9 mouse cellular contexts compared by ENCODE assay signal in genomic region chr14:51983855-51984246, GRCm38 (mm10). TPM values are rescaled to one million over a fixed set of nuclear protein-coding genes. Genes with fewer than 3 reads are reported as not detected.
A peak's percentile ranks its signal among the peaks of the same experiment; 100 is the strongest.
DNase-seq lines count a peak whose midpoint lies in the region; ATAC-seq and TF ChIP-seq lines count a peak whose summit lies in the region.
"Had no signal": no experiment of that assay in that cellular context is flagged by ENCODE, and none has a peak within 500 bp of the region (broad histone marks: within the 10 kb centered on the region; RNA-seq: fewer than 3 reads in every experiment).

No protein-coding gene starts in this region.

- H3K27ac ChIP-seq in heart, embryonic 15.5 days = peak overlapping the region; percentile 93
- H3K27ac ChIP-seq in MEL (ENCODE audit: control insufficient read depth, low read depth, low read length) = peak overlapping the region; percentile 88
- H3K27ac ChIP-seq in hindbrain, embryonic 13.5 days = peak overlapping the region; percentile 91
- peak overlapping the region; percentile 87; the same call in 1 of the 2 replicates for H3K27ac ChIP-seq in midbrain, embryonic 12.5 days (replicated peaks)

- DNase-seq in heart, adult 18-20 months = no peak
- peak; percentile 78 for DNase-seq in MEL (ENCODE audit: low read depth, low spot score)
- DNase-seq in gastrocnemius, postnatal 14 days = no peak
- DNase-seq in layer of hippocampus, adult 11-12 months (ENCODE audit: low spot score) = no peak

- H3K9ac ChIP-seq in heart, embryonic 15.5 days = peak overlapping the region; percentile 85
- H3K9ac ChIP-seq in MEL (ENCODE audit: control insufficient read depth, low read depth, low read length, poor library complexity, severe bottlenecking) = peak overlapping the region; percentile 84
- H3K9ac ChIP-seq in hindbrain, embryonic 13.5 days = peak overlapping the region; percentile 88
- H3K9ac ChIP-seq in midbrain, embryonic 12.5 days (replicated peaks) = peak overlapping the region; percentile 79

- no peak for TF ChIP-seq RAD21 in MEL (IDR thresholded peaks at IDR 0.05; ENCODE audit: low read depth, low read length)

- peak overlapping the region; percentile 93 for H3K4me2 ChIP-seq in heart, embryonic 15.5 days
- H3K4me2 ChIP-seq in hindbrain, embryonic 13.5 days = peak overlapping the region; percentile 95
- peak overlapping the region; percentile 96 for H3K4me2 ChIP-seq in midbrain, embryonic 12.5 days (replicated peaks)

- intact Hi-C loops in gastrocnemius, postnatal 14 days (cut with DNase I; ENCODE audit: low total_unique reads) = loop anchor here (10.0 kb wide), 1 partner anchor 49 kb away; no protein-coding TSS in a partner anchor

- peaks cover 9% of the 10 kb centered on the region for H3K36me3 ChIP-seq in heart, embryonic 15.5 days
- H3K36me3 ChIP-seq in MEL (ENCODE audit: control insufficient read depth in 1 of 2, insufficient read depth in 2 of 2, low read length in 2 of 2) = peaks cover 0 to 16% of the 10 kb centered on the region in 2 experiments; a peak in 2 of 4 replicates
- H3K36me3 ChIP-seq in hindbrain, embryonic 13.5 days = peaks cover 19% of the 10 kb centered on the region
- peaks cover 11% of the 10 kb centered on the region for H3K36me3 ChIP-seq in midbrain, embryonic 12.5 days

- H3K9me3 ChIP-seq in heart, embryonic 15.5 days (replicated peaks) = no peaks in the 10 kb centered on the region
- H3K9me3 ChIP-seq in MEL (replicated peaks; ENCODE audit: insufficient read depth, low read length) = no peaks in the 10 kb centered on the region
- no peaks in the 10 kb centered on the region for H3K9me3 ChIP-seq in hindbrain, embryonic 13.5 days
- no peaks in the 10 kb centered on the region for H3K9me3 ChIP-seq in midbrain, embryonic 12.5 days

- ATAC-seq in heart, embryonic 15.5 days (replicated peaks; ENCODE audit: insufficient number of reproducible peaks, insufficient read depth, low FRiP score, low read depth) = no peak
- ATAC-seq in hindbrain, embryonic 13.5 days (ENCODE audit: low FRiP score) = no peak
- ATAC-seq in midbrain, embryonic 12.5 days (ENCODE audit: low FRiP score, low read depth) = no peak
- no peak for ATAC-seq in CD4-positive, CD25-positive, alpha-beta regulatory T cell, adult 4 months

- H3K4me1 ChIP-seq in heart, embryonic 15.5 days (replicated peaks) = peaks cover 33% of the 10 kb centered on the region
- peaks cover 2 to 11% of the 10 kb centered on the region in 2 experiments; a peak in 3 of 4 replicates for H3K4me1 ChIP-seq in MEL (ENCODE audit: control insufficient read depth in 1 of 2, insufficient read depth in 2 of 2, low read length in 2 of 2)
- peaks cover 36% of the 10 kb centered on the region for H3K4me1 ChIP-seq in hindbrain, embryonic 13.5 days (replicated peaks)
- peaks cover 35% of the 10 kb centered on the region for H3K4me1 ChIP-seq in midbrain, embryonic 12.5 days

- WGBS in heart, embryonic 15.5 days = 16% methylated on average over 10 of the region's 10 CpGs
- WGBS in hindbrain, embryonic 13.5 days = 10% methylated on average over 10 of the region's 10 CpGs
- 4% methylated on average over 10 of the region's 10 CpGs for WGBS in midbrain, embryonic 12.5 days

- TF ChIP-seq EP300 in MEL (IDR thresholded peaks at IDR 0.05; ENCODE audit: low read depth in 1 of 2, low read length in 2 of 2) = peak; percentile 57 to 71; a peak in 3 of 4 replicates

- peak overlapping the region; percentile 86 for H3K4me3 ChIP-seq in heart, embryonic 15.5 days
- peak overlapping the region; percentile 65 to 82 for H3K4me3 ChIP-seq in MEL (ENCODE audit: control insufficient read depth in 1 of 2, insufficient read depth in 1 of 2, low read depth in 2 of 2, low read length in 2 of 2)
- peak overlapping the region; percentile 76 for H3K4me3 ChIP-seq in hindbrain, embryonic 13.5 days
- peak overlapping the region; percentile 65 for H3K4me3 ChIP-seq in midbrain, embryonic 12.5 days

- TF ChIP-seq CTCF in MEL (IDR thresholded peaks at IDR 0.05 in 2 of 3, conservative IDR thresholded peaks at IDR 0.05 in 1 of 3; ENCODE audit: control insufficient read depth in 1 of 3, insufficient read depth in 1 of 3, low read depth in 2 of 3, low read length in 3 of 3, poor library complexity in 1 of 3, severe bottlenecking in 1 of 3) = no peak

- H3K27me3 ChIP-seq in heart, embryonic 15.5 days = no peaks in the 10 kb centered on the region
- H3K27me3 ChIP-seq in MEL (ENCODE audit: control insufficient read depth in 1 of 2, insufficient read depth in 2 of 2, low read length in 2 of 2) = peaks cover 0 to 3% of the 10 kb centered on the region in 2 experiments; a peak in 3 of 4 replicates
- no peaks in the 10 kb centered on the region for H3K27me3 ChIP-seq in hindbrain, embryonic 13.5 days
- H3K27me3 ChIP-seq in midbrain, embryonic 12.5 days = no peaks in the 10 kb centered on the region
- H3K27me3 ChIP-seq: Patski had no signal

- TF ChIP-seq POLR2A in MEL (IDR thresholded peaks at IDR 0.05; ENCODE audit: control insufficient read depth in 1 of 2, insufficient read depth in 1 of 2, low read depth in 1 of 2, low read length in 2 of 2, poor library complexity in 1 of 2) = no peak

- no peaks in the 10 kb centered on the region; the same call in 1 of the 2 replicates for H3K79me2 ChIP-seq in MEL (ENCODE audit: control insufficient read depth, insufficient read depth, low read length, poor library complexity)

TF ChIP-seq in MEL, 35 proteins besides CTCF, POLR2A, EP300 and RAD21 (continues in another document):
- TF ChIP-seq HCFC1 (IDR thresholded peaks at IDR 0.05; ENCODE audit: low read depth, low read length) = no peak
- TF ChIP-seq NELFE (IDR thresholded peaks at IDR 0.05; ENCODE audit: low read depth, low read length) = no peak; the same call in 1 of the 2 replicates
- TF ChIP-seq TBP (IDR thresholded peaks at IDR 0.05; ENCODE audit: low read depth, low read length) = no peak
- peak; percentile 37; the same call in 1 of the 2 replicates for TF ChIP-seq RCOR1 (IDR thresholded peaks at IDR 0.05; ENCODE audit: low read depth, low read length)
- TF ChIP-seq POLR2AphosphoS5 (IDR thresholded peaks at IDR 0.05; ENCODE audit: borderline replicate concordance, low read depth, low read length) = no peak
- TF ChIP-seq ZMIZ1 (IDR thresholded peaks at IDR 0.05; ENCODE audit: low read depth, low read length) = no peak
- TF ChIP-seq MAZ (IDR thresholded peaks at IDR 0.05; ENCODE audit: low read depth, low read length) = no peak
- TF ChIP-seq KAT2A (conservative IDR thresholded peaks at IDR 0.05; ENCODE audit: low read depth, low read length) = no peak
- TF ChIP-seq MEF2A (IDR thresholded peaks at IDR 0.05; ENCODE audit: extremely low read depth, insufficient replicate concordance, low read depth, low read length, poor library complexity, severe bottlenecking) = no peak
- no peak for TF ChIP-seq USF2 (IDR thresholded peaks at IDR 0.05; ENCODE audit: borderline replicate concordance in 1 of 2, insufficient read depth in 1 of 2, low read depth in 1 of 2, low read length in 2 of 2)

RNA-seq across cellular contexts. Expression of gene Arhgef40, which starts 0.7 kb away (rescaled TPM):
- polyA plus RNA-seq in heart, embryonic 15.5 days (2015; fragmentation: Nextera tagmentation; extraction: Ambion mirVana) = 51.8 and 69.2 TPM in 2 replicates
- total RNA-seq in heart, adult 18-20 months (2021) = 10 to 100 TPM; 24.1 to 25.2 TPM
- total RNA-seq in MEL (2012; rRNA removed) = 6.4 and 9.9 TPM in 2 replicates
- 100 to 1,000 TPM in 1 of 2 experiments, 10 to 100 TPM in 1; 37.5 to 150 TPM for polyA plus RNA-seq in MEL (2012; ENCODE audit: insufficient read depth in 1 of 2, insufficient read length in 2 of 2, low read depth in 1 of 2, low replicate concordance in 2 of 2, missing spikeins in 1 of 2)
- polyA plus RNA-seq in hindbrain, embryonic 13.5 days (2015; fragmentation: Nextera tagmentation; extraction: Ambion mirVana) = 76.8 and 83.1 TPM in 2 replicates
- polyA plus RNA-seq in midbrain, embryonic 12.5 days (2016; fragmentation: Nextera tagmentation; extraction: Ambion mirVana) = 116 and 122 TPM in 2 replicates
- total RNA-seq in gastrocnemius, postnatal 14 days (2021) = 10 to 100 TPM; 24.2 to 32.0 TPM
- polyA plus RNA-seq in CD4-positive, CD25-positive, alpha-beta regulatory T cell, adult 4 months (2017; shearing (Covaris generic)) = under 1 TPM in 1 of 2 experiments, not detected in 1; 0.70 TPM

RNA-seq across cellular contexts. Expression of gene Tmem253, which starts 31.6 kb away (rescaled TPM):
- 0.60 and 0.68 TPM in 2 replicates for polyA plus RNA-seq in heart, embryonic 15.5 days (2015; fragmentation: Nextera tagmentation; extraction: Ambion mirVana)
- total RNA-seq in heart, adult 18-20 months (2021) = 1 to 10 TPM; 2.9 to 3.2 TPM
- 0.39 and 0.46 TPM in 2 replicates for total RNA-seq in MEL (2012; rRNA removed)
- polyA plus RNA-seq in MEL (2012; ENCODE audit: insufficient read depth in 1 of 2, insufficient read length in 2 of 2, low read depth in 1 of 2, low replicate concordance in 2 of 2, missing spikeins in 1 of 2) = 1 to 10 TPM in 1 of 2 experiments, not detected in 1; 3.6 TPM
- polyA plus RNA-seq in hindbrain, embryonic 13.5 days (2015; fragmentation: Nextera tagmentation; extraction: Ambion mirVana) = 0.79 and 0.84 TPM in 2 replicates
- 1.0 and 2.1 TPM in 2 replicates for polyA plus RNA-seq in midbrain, embryonic 12.5 days (2016; fragmentation: Nextera tagmentation; extraction: Ambion mirVana)
- total RNA-seq in gastrocnemius, postnatal 14 days (2021) = under 1 TPM; 0.55 to 0.62 TPM
- polyA plus RNA-seq in CD4-positive, CD25-positive, alpha-beta regulatory T cell, adult 4 months (2017; shearing (Covaris generic)) = under 1 TPM in 1 of 2 experiments, not detected in 1; 0.63 TPM

RNA-seq across cellular contexts. Expression of gene Zfp219, which starts 36.7 kb away (rescaled TPM):
- 18.1 and 23.6 TPM in 2 replicates for polyA plus RNA-seq in heart, embryonic 15.5 days (2015; fragmentation: Nextera tagmentation; extraction: Ambion mirVana)
- 10 to 100 TPM; 22.3 to 23.4 TPM for total RNA-seq in heart, adult 18-20 months (2021)
- total RNA-seq in MEL (2012; rRNA removed) = 32.1 and 36.3 TPM in 2 replicates
- polyA plus RNA-seq in MEL (2012; ENCODE audit: insufficient read depth in 1 of 2, insufficient read length in 2 of 2, low read depth in 1 of 2, low replicate concordance in 2 of 2, missing spikeins in 1 of 2) = 10 to 100 TPM in 1 of 2 experiments, not detected in 1; 46.9 TPM
- polyA plus RNA-seq in hindbrain, embryonic 13.5 days (2015; fragmentation: Nextera tagmentation; extraction: Ambion mirVana) = 30.5 and 33.1 TPM in 2 replicates
- 111 and 112 TPM in 2 replicates for polyA plus RNA-seq in midbrain, embryonic 12.5 days (2016; fragmentation: Nextera tagmentation; extraction: Ambion mirVana)
- 10 to 100 TPM; 13.3 to 13.4 TPM for total RNA-seq in gastrocnemius, postnatal 14 days (2021)
- 1 to 10 TPM; 1.6 to 2.3 TPM for polyA plus RNA-seq in CD4-positive, CD25-positive, alpha-beta regulatory T cell, adult 4 months (2017; shearing (Covaris generic))

RNA-seq across cellular contexts. Expression of gene Olfr221, which starts 58.4 kb away (rescaled TPM):
- polyA plus RNA-seq in heart, embryonic 15.5 days (2015; fragmentation: Nextera tagmentation; extraction: Ambion mirVana) = not detected in 2 replicates
- not detected for total RNA-seq in heart, adult 18-20 months (2021)
- not detected in 2 replicates for total RNA-seq in MEL (2012; rRNA removed)
- not detected for polyA plus RNA-seq in MEL (2012; ENCODE audit: insufficient read depth in 1 of 2, insufficient read length in 2 of 2, low read depth in 1 of 2, low replicate concordance in 2 of 2, missing spikeins in 1 of 2)
- not detected in 2 replicates for polyA plus RNA-seq in hindbrain, embryonic 13.5 days (2015; fragmentation: Nextera tagmentation; extraction: Ambion mirVana)
- polyA plus RNA-seq in midbrain, embryonic 12.5 days (2016; fragmentation: Nextera tagmentation; extraction: Ambion mirVana) = not detected in 2 replicates
- not detected for total RNA-seq in gastrocnemius, postnatal 14 days (2021)
- polyA plus RNA-seq in CD4-positive, CD25-positive, alpha-beta regulatory T cell, adult 4 months (2017; shearing (Covaris generic)) = not detected
- polyA plus RNA-seq: Patski had no signal

Comparison
In these comparisons a context has a peak if more than half of its experiments do, and no peak if none do; other contexts are left out.
1. RNA of gene Arhgef40, which starts 0.7 kb away (polyA plus RNA-seq): 37.5 to 150 TPM in MEL, 116 to 122 TPM in midbrain, embryonic 12.5 days, 76.8 to 83.1 TPM in hindbrain, embryonic 13.5 days and 51.8 to 69.2 TPM in heart, embryonic 15.5 days; 0.70 TPM in CD4-positive, CD25-positive, alpha-beta regulatory T cell, adult 4 months; every median in the first group is over 10 times any median in the second.
2. Peak in every context shown above with its lines, with median percentiles within 50 percentile points of each other: H3K27ac ChIP-seq, H3K4me2 ChIP-seq, H3K4me3 ChIP-seq and H3K9ac ChIP-seq.